Mouse (Mus musculus) limb, embryonic 12.5 days (tissue): ENCODE results near the gene Nwd2. TPM values are rescaled to one million over a fixed set of nuclear protein-coding genes. Genes with fewer than 3 reads are reported as not detected.

ENCODE experiments used
- polyA plus RNA-seq: library from polyadenylated mRNA; unstranded; fragments of >200 nt; fragmentation: Nextera tagmentation; extraction: Ambion mirVana; gene quantifications from 2 replicates; pipeline ENCODE4 v1.2.1, GENCODE M21; 2016

The Nwd2 gene
- polyA plus RNA-seq, 1 experiment from 2014 or later = 0.15 TPM

Other genes starting within 250 kb of the Nwd2 start
- gene 0610040J01Rik, start 163.3 kb downstream of the Nwd2 start, polyA plus RNA-seq = 3.9 and 5.3 TPM in 2 replicates